ENCODE assay signal across 8 mouse cellular contexts in genomic region chr17:12810103-12810972, GRCm38 (mm10). TPM values are rescaled to one million over a fixed set of nuclear protein-coding genes. Genes with fewer than 3 reads are reported as not detected.
DNase-seq lines count a peak whose midpoint lies in the region; ATAC-seq lines count a peak whose summit lies in the region.

No protein-coding gene starts in this region.

- peaks cover 5% of the 10 kb centered on the region for H3K4me1 ChIP-seq in embryonic facial prominence, embryonic 13.5 days
- H3K4me1 ChIP-seq in heart, embryonic 10.5 days = peaks cover 29% of the 10 kb centered on the region
- peaks cover 22% of the 10 kb centered on the region for H3K4me1 ChIP-seq in limb, embryonic 13.5 days
- no peaks in the 10 kb centered on the region; the same call in 1 of the 2 replicates for H3K4me1 ChIP-seq in midbrain, embryonic 16.5 days (ENCODE audit: control insufficient read depth, insufficient read depth, low read length)

- DNase-seq in B cell, adult 2 months = peak; percentile 71 to 77
- peak; percentile 71 to 80 for DNase-seq in adrenal gland, postnatal 36 days
- no peak for DNase-seq in heart, embryonic 10.5 days (ENCODE audit: low spot score)
- DNase-seq in kidney, adult 9 months = peak; percentile 89
- DNase-seq in spleen, postnatal 36 days (ENCODE audit: low spot score in 2 of 2) = peak; percentile 41 to 50

- peak overlapping the region; percentile 77 for H3K27ac ChIP-seq in embryonic facial prominence, embryonic 13.5 days
- peak overlapping the region; percentile 87 for H3K27ac ChIP-seq in heart, embryonic 10.5 days
- H3K27ac ChIP-seq in limb, embryonic 13.5 days = peak overlapping the region; percentile 74
- H3K27ac ChIP-seq in midbrain, embryonic 16.5 days (ENCODE audit: low read length) = no peak overlapping the region

- no peak overlapping the region for H3K4me3 ChIP-seq in embryonic facial prominence, embryonic 13.5 days
- H3K4me3 ChIP-seq in heart, embryonic 10.5 days = no peak overlapping the region
- H3K4me3 ChIP-seq in limb, embryonic 13.5 days = no peak overlapping the region
- H3K4me3 ChIP-seq in midbrain, embryonic 16.5 days (ENCODE audit: low read depth, low read length) = no peak overlapping the region

- WGBS in embryonic facial prominence, embryonic 13.5 days = 20% methylated on average over 14 of the region's 14 CpGs
- WGBS in heart, embryonic 10.5 days = 16% methylated on average over 14 of the region's 14 CpGs
- WGBS in limb, embryonic 13.5 days = 26% methylated on average over 14 of the region's 14 CpGs
- WGBS in midbrain, embryonic 16.5 days = 24% methylated on average over 14 of the region's 14 CpGs

- H3K9ac ChIP-seq in embryonic facial prominence, embryonic 13.5 days = peak overlapping the region; percentile 49; the same call in 1 of the 2 replicates
- peak overlapping the region; percentile 45; the same call in 1 of the 2 replicates for H3K9ac ChIP-seq in limb, embryonic 13.5 days
- H3K9ac ChIP-seq in midbrain, embryonic 16.5 days (ENCODE audit: low read depth, low read length) = no peak overlapping the region; the same call in 1 of the 2 replicates

- H3K9me3 ChIP-seq in embryonic facial prominence, embryonic 13.5 days = no peaks in the 10 kb centered on the region
- H3K9me3 ChIP-seq in heart, embryonic 10.5 days = no peaks in the 10 kb centered on the region
- peaks cover 14% of the 10 kb centered on the region; the same call in 1 of the 2 replicates for H3K9me3 ChIP-seq in limb, embryonic 13.5 days
- no peaks in the 10 kb centered on the region for H3K9me3 ChIP-seq in midbrain, embryonic 16.5 days (replicated peaks; ENCODE audit: control insufficient read depth, low read length, poor library complexity, severe bottlenecking)

- peak; percentile 56; the same call in 1 of the 2 replicates for ATAC-seq in embryonic facial prominence, embryonic 13.5 days (ENCODE audit: insufficient number of reproducible peaks, insufficient read depth, low FRiP score, low TSS enrichment, low read depth)
- peak; percentile 84; the same call in 1 of the 2 replicates for ATAC-seq in limb, embryonic 13.5 days (ENCODE audit: low FRiP score, low read depth)
- peak; percentile 70; the same call in 1 of the 2 replicates for ATAC-seq in midbrain, embryonic 16.5 days

- no peaks in the 10 kb centered on the region for H3K27me3 ChIP-seq in embryonic facial prominence, embryonic 13.5 days
- no peaks in the 10 kb centered on the region for H3K27me3 ChIP-seq in heart, embryonic 10.5 days (ENCODE audit: insufficient read depth, poor library complexity, severe bottlenecking)
- no peaks in the 10 kb centered on the region for H3K27me3 ChIP-seq in limb, embryonic 13.5 days
- no peaks in the 10 kb centered on the region for H3K27me3 ChIP-seq in midbrain, embryonic 16.5 days (ENCODE audit: control insufficient read depth, insufficient read depth, low read depth, low read length)

- H3K4me2 ChIP-seq in embryonic facial prominence, embryonic 13.5 days = no peak overlapping the region
- H3K4me2 ChIP-seq in limb, embryonic 13.5 days (replicated peaks) = no peak overlapping the region
- no peak overlapping the region for H3K4me2 ChIP-seq in midbrain, embryonic 16.5 days (ENCODE audit: low read length)

- H3K36me3 ChIP-seq in embryonic facial prominence, embryonic 13.5 days = peaks cover 24% of the 10 kb centered on the region
- peaks cover 36% of the 10 kb centered on the region for H3K36me3 ChIP-seq in heart, embryonic 10.5 days
- H3K36me3 ChIP-seq in limb, embryonic 13.5 days = peaks cover 33% of the 10 kb centered on the region
- no peaks in the 10 kb centered on the region for H3K36me3 ChIP-seq in midbrain, embryonic 16.5 days (ENCODE audit: control insufficient read depth, insufficient read depth, low read length)

RNA-seq across cellular contexts. Expression of gene Igf2r, which starts 40.9 kb away (rescaled TPM):
- 10 to 100 TPM; 76.5 to 97.4 TPM for total RNA-seq in adrenal gland, postnatal 36 days (2021)
- 27.9 and 35.4 TPM in 2 replicates for polyA plus RNA-seq in embryonic facial prominence, embryonic 13.5 days (2015; fragmentation: Nextera tagmentation; extraction: Ambion mirVana)
- polyA plus RNA-seq in heart, embryonic 10.5 days (2016; fragmentation: Nextera tagmentation; extraction: Ambion mirVana) = 141 and 272 TPM in 2 replicates
- 48.7 and 51.5 TPM in 2 replicates for polyA plus RNA-seq in limb, embryonic 13.5 days (2015; fragmentation: Nextera tagmentation; extraction: Ambion mirVana)
- 9.6 and 10.9 TPM in 2 replicates for polyA plus RNA-seq in midbrain, embryonic 16.5 days (2015; fragmentation: Nextera tagmentation; extraction: Ambion mirVana)

RNA-seq across cellular contexts. Expression of gene Mas1, which starts 57.6 kb away (rescaled TPM):
- total RNA-seq in adrenal gland, postnatal 36 days (2021) = not detected
- polyA plus RNA-seq in embryonic facial prominence, embryonic 13.5 days (2015; fragmentation: Nextera tagmentation; extraction: Ambion mirVana) = 1.2 and 2.1 TPM in 2 replicates
- 0.30 and 0.36 TPM in 2 replicates for polyA plus RNA-seq in heart, embryonic 10.5 days (2016; fragmentation: Nextera tagmentation; extraction: Ambion mirVana)
- polyA plus RNA-seq in limb, embryonic 13.5 days (2015; fragmentation: Nextera tagmentation; extraction: Ambion mirVana) = 1.7 and 2.4 TPM in 2 replicates
- polyA plus RNA-seq in midbrain, embryonic 16.5 days (2015; fragmentation: Nextera tagmentation; extraction: Ambion mirVana) = not detected in 2 replicates
